In the genomic region with DNA sequence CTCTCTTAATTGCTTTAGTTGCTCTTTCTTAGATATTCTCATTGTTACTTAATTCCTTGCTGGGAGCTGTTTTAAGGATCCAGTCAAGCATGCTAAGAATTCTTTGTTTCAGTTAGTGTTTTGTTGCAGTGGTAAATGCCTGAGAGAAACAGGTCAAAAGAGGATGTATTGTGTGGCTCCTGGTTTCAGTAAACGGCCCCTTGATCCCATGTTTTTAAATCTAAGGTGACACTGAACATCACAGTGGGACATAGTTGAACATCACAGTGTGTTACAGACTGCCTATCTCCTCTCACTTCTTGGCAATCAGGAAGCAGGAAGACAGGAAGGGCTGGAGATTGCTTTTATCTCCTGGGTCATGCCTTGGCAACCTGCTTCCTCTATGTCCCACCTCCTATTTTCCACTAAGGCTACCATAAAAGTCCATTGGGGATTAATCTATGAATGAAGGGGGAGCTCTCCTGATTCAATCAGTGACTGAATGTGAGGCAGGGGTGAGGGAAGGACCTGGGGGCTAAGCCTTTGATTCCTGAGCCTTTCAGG, we compare ENCODE assay signal across 23 mouse cellular contexts. TPM values are rescaled to one million over a fixed set of nuclear protein-coding genes. Genes with fewer than 3 reads are reported as not detected.
"Had no signal": no experiment of that assay in that cellular context is flagged by ENCODE, and none has a peak within 500 bp of the region (broad histone marks: within the 10 kb centered on the region; RNA-seq: fewer than 3 reads in every experiment).

No protein-coding gene starts in this region.

- H3K36me3 ChIP-seq: midbrain, embryonic 15.5 days had no signal

- H3K4me2 ChIP-seq: kidney, embryonic 15.5 days; liver, embryonic 13.5 days; lung, embryonic 14.5 days; midbrain, embryonic 12.5 days; midbrain, embryonic 15.5 days; neural tube, embryonic 12.5 days; neural tube, embryonic 15.5 days; stomach, embryonic 15.5 days had no signal

- H3K27me3 ChIP-seq: kidney, embryonic 15.5 days; liver, embryonic 13.5 days; midbrain, embryonic 12.5 days; midbrain, embryonic 15.5 days; neural tube, embryonic 12.5 days; neural tube, embryonic 15.5 days; stomach, embryonic 15.5 days had no signal

- H3K4me3 ChIP-seq: kidney, embryonic 15.5 days; left cerebral cortex, adult 2 months; liver, embryonic 13.5 days; midbrain, embryonic 12.5 days; midbrain, embryonic 15.5 days; neural tube, embryonic 12.5 days; neural tube, embryonic 15.5 days; stomach, embryonic 15.5 days had no signal

- DNase-seq: kidney, postnatal 10 days; kidney, postnatal 36 days; layer of hippocampus, postnatal 36 days; liver, embryonic 13.5 days; lung, embryonic 14.5 days; right cerebral cortex, postnatal 25 days; spleen, adult 18-20 months; thymus, postnatal 36 days had no signal

- H3K9me3 ChIP-seq: kidney, embryonic 15.5 days; liver, embryonic 13.5 days; midbrain, embryonic 12.5 days; midbrain, embryonic 15.5 days; neural tube, embryonic 12.5 days; neural tube, embryonic 15.5 days; stomach, embryonic 15.5 days had no signal

- H3K4me1 ChIP-seq: midbrain, embryonic 15.5 days; neural tube, embryonic 12.5 days; stomach, embryonic 15.5 days had no signal

- H3K27ac ChIP-seq: kidney, embryonic 15.5 days; left cerebral cortex, adult 2 months; liver, embryonic 13.5 days; macrophage; midbrain, embryonic 12.5 days; midbrain, embryonic 15.5 days; neural tube, embryonic 12.5 days; neural tube, embryonic 15.5 days; stomach, embryonic 15.5 days had no signal

- ATAC-seq: lung, postnatal 0 days; midbrain, embryonic 15.5 days had no signal

- H3K9ac ChIP-seq: kidney, embryonic 15.5 days; liver, embryonic 13.5 days; lung, embryonic 14.5 days; midbrain, embryonic 12.5 days; midbrain, embryonic 15.5 days; neural tube, embryonic 12.5 days; neural tube, embryonic 15.5 days; stomach, embryonic 15.5 days had no signal

RNA-seq across cellular contexts. Expression of gene Ctrb1, which starts 33.4 kb away (rescaled TPM):
- total RNA-seq: layer of hippocampus, adult 8-10 months; layer of hippocampus, postnatal 10 days; layer of hippocampus, postnatal 36 days; left cerebral cortex, adult 2 months; left cerebral cortex, postnatal 10 days; left cerebral cortex, postnatal 36 days; megakaryocyte, adult 5-6 weeks had no signal
- polyA plus RNA-seq: limb, embryonic 11.5 days; lung, embryonic 14.5 days; lung, postnatal 0 days; macrophage; midbrain, embryonic 12.5 days; neural tube, embryonic 12.5 days; neural tube, embryonic 15.5 days had no signal
